Mouse (Mus musculus): Measurements from ENCODE around the gene Acvrl1.

DNA sequence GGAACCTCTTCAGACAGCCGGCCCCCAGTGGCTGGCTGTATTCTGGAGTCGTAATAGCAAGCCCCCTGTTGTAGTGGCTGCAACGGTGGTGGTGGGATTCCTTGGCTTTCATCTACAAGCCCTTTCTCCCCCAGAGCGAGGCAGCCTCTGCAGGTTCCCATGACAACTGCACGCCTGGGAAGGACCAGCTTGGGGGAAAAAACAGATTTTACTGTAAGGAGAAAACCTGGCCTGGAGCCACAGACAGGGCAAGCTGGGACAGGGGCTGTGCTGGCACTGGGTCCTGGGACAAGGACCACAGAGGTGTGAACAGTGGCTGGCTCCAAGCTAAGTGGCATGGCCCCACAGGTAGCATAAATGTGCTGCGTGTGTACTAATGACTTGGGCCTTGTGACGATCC, 32.3 kb downstream of the Acvrl1 start:
- no peak for TF ChIP-seq CTCF (IDR thresholded peaks at IDR 0.05)
- TF ChIP-seq EP300 (IDR thresholded peaks at IDR 0.05), result no peak

All from lung, postnatal 0 days (tissue).